Mouse (Mus musculus): ENCODE measurements around the gene Lrch1.
A peak's percentile ranks its signal among the peaks of the same experiment; 100 is the strongest.

The Lrch1 gene

GRCm38 (mm10) chr14:74814848-74815789, 132.6 kb downstream of the Lrch1 start:
- no peak for TF ChIP-seq GATA4 (IDR thresholded peaks at IDR 0.05; ENCODE audit: insufficient replicate concordance, low read length)

- no peak for TF ChIP-seq GATA4 (IDR thresholded peaks at IDR 0.05; ENCODE audit: insufficient replicate concordance, low read length)
Measured at GRCm38 (mm10) chr14:74811617-74812016, 136.1 kb downstream of the Lrch1 start.

- no peak for TF ChIP-seq GATA4 (IDR thresholded peaks at IDR 0.05; ENCODE audit: insufficient replicate concordance, low read length)
Measured at GRCm38 (mm10) chr14:74801961-74802360, 145.7 kb downstream of the Lrch1 start.

GRCm38 (mm10) chr14:74798063-74798890, 149.4 kb downstream of the Lrch1 start:
- no peak for TF ChIP-seq GATA4 (IDR thresholded peaks at IDR 0.05; ENCODE audit: insufficient replicate concordance, low read length)

- TF ChIP-seq GATA4 (IDR thresholded peaks at IDR 0.05; ENCODE audit: insufficient replicate concordance, low read length), result no peak
Measured at GRCm38 (mm10) chr14:74797386-74798062, 150.2 kb downstream of the Lrch1 start.

- TF ChIP-seq GATA4 (IDR thresholded peaks at IDR 0.05; ENCODE audit: insufficient replicate concordance, low read length), result no peak
Measured at GRCm38 (mm10) chr14:74794931-74795330, 152.7 kb downstream of the Lrch1 start.

- TF ChIP-seq GATA4 (IDR thresholded peaks at IDR 0.05; ENCODE audit: insufficient replicate concordance, low read length), result no peak
Measured at GRCm38 (mm10) chr14:74792793-74793192, 154.9 kb downstream of the Lrch1 start.

GRCm38 (mm10) chr14:74790535-74790934, 157.1 kb downstream of the Lrch1 start:
- TF ChIP-seq GATA4 (IDR thresholded peaks at IDR 0.05; ENCODE audit: insufficient replicate concordance, low read length), result no peak

GRCm38 (mm10) chr14:74788766-74789165, 158.9 kb downstream of the Lrch1 start:
- TF ChIP-seq GATA4 (IDR thresholded peaks at IDR 0.05; ENCODE audit: insufficient replicate concordance, low read length), result 0 out of 2 replicates have a peak, but pooled peaks have one; percentile 21

GRCm38 (mm10) chr14:74787717-74788116, 160.0 kb downstream of the Lrch1 start:
- TF ChIP-seq GATA4 (IDR thresholded peaks at IDR 0.05; ENCODE audit: insufficient replicate concordance, low read length), result no peak

GRCm38 (mm10) chr14:74784243-74784934, 163.3 kb downstream of the Lrch1 start:
- TF ChIP-seq GATA4 (IDR thresholded peaks at IDR 0.05; ENCODE audit: insufficient replicate concordance, low read length), result no peak

GRCm38 (mm10) chr14:74774046-74774619, 173.5 kb downstream of the Lrch1 start:
- TF ChIP-seq GATA4 (IDR thresholded peaks at IDR 0.05; ENCODE audit: insufficient replicate concordance, low read length), result no peak

GRCm38 (mm10) chr14:74767892-74768291, 179.8 kb downstream of the Lrch1 start:
- no peak for TF ChIP-seq GATA4 (IDR thresholded peaks at IDR 0.05; ENCODE audit: insufficient replicate concordance, low read length)

- peak; percentile 71; the same call in 1 of the 2 replicates for TF ChIP-seq GATA4 (IDR thresholded peaks at IDR 0.05; ENCODE audit: insufficient replicate concordance, low read length)
Measured at GRCm38 (mm10) chr14:74764191-74764918, 183.3 kb downstream of the Lrch1 start.
